Mouse (Mus musculus) leukemia stem cell, adult 10-12 weeks (primary cell): ENCODE measurements around the gene Ttc27. TPM values are rescaled to one million over a fixed set of nuclear protein-coding genes. Genes with fewer than 3 reads are reported as not detected.

Source experiments
- polyA plus RNA-seq: library from polyadenylated mRNA; stranded (reverse); fragments of >175 nt; gene quantifications from 2 replicates; pipeline ENCODE4 v1.2.3, GENCODE M21; 2012; ENCODE audit warnings: low replicate concordance

Ttc27 gene
- polyA plus RNA-seq = 3.3 and 6.6 TPM in 2 replicates

GRCm38 (mm10) chr17:74717618-74718151 lies at the start of gene Ttc27:
TSS of gene Ttc27 (plus strand) at chr17:74717732.

Other genes with a start within 250 kb of the Ttc27 start
- 43.8 and 53.5 TPM in 2 replicates for gene Yipf4, start 228.2 kb upstream of the Ttc27 start, polyA plus RNA-seq
- 31.9 and 39.5 TPM in 2 replicates for gene Birc6, start 189.4 kb upstream of the Ttc27 start, polyA plus RNA-seq